Mouse (Mus musculus) CH12.LX (cell line): ENCODE data around the gene 1600002K03Rik. TPM values are rescaled to one million over a fixed set of nuclear protein-coding genes. Genes with fewer than 3 reads are reported as not detected.

Experiments used
- DNase-seq: peaks from one replicate; pipeline ENCODE4 v3.0.0-alpha.2; 2013; ENCODE audit errors: extremely low read depth
- H3K27ac ChIP-seq: 2 replicates; pipeline ENCODE4 v1.5.1; 2012; ENCODE audit warnings: low read depth, mild to moderate bottlenecking, control low read depth, moderate library complexity; ENCODE audit not compliant: insufficient read depth
- H3K27me3 ChIP-seq: replicated peaks from 2 replicates; pipeline ENCODE3; 2012; ENCODE audit warnings: inconsistent platforms
- H3K36me3 ChIP-seq, 2 experiments: replicated peaks in 1 of 2; 2 replicates each; pipeline versions ENCODE3 to v1.6.1; 2012; ENCODE audit warnings: inconsistent platforms in 1 of 2, low read length in 1 of 2, mild to moderate bottlenecking in 1 of 2, mixed read lengths in 1 of 2, moderate library complexity in 1 of 2; ENCODE audit not compliant: control insufficient read depth in 1 of 2, insufficient read depth in 1 of 2
- H3K4me1 ChIP-seq, 2 experiments: 2 replicates each; pipeline ENCODE4 v1.6.1; 2012; ENCODE audit warnings: inconsistent platforms in 1 of 2, moderate library complexity in 1 of 2; ENCODE audit not compliant: insufficient read depth in 2 of 2, control insufficient read depth in 1 of 2
- H3K4me2 ChIP-seq: 2 replicates; pipeline ENCODE4 v1.6.1; 2012; ENCODE audit warnings: low read depth, mild to moderate bottlenecking, control low read depth; ENCODE audit not compliant: poor library complexity, insufficient read depth, severe bottlenecking
- H3K4me3 ChIP-seq, 3 experiments: fragments of 150-350 bp in 1 of 3; sonication (generic) in 1 of 3; replicated peaks in 1 of 3; 2 replicates each; pipeline versions ENCODE3 to v1.5.1; 2011 to 2012; ENCODE audit warnings: low read depth in 2 of 3, low read length in 2 of 3, mild to moderate bottlenecking in 2 of 3, moderate library complexity in 2 of 3, control low read depth in 1 of 3, improper control_type of control experiment in 1 of 3, inconsistent platforms in 1 of 3, mixed read lengths in 1 of 3; ENCODE audit not compliant: poor library complexity in 1 of 3
- H3K79me2 ChIP-seq: replicated peaks from 2 replicates; pipeline ENCODE4 v1.6.1; 2012; ENCODE audit warnings: mild to moderate bottlenecking, moderate library complexity; ENCODE audit not compliant: control insufficient read depth, poor library complexity, insufficient read depth, severe bottlenecking; ENCODE audit errors: extremely low read depth
- H3K9ac ChIP-seq: 2 replicates; pipeline ENCODE4 v1.6.1; 2012; ENCODE audit warnings: low read depth, mild to moderate bottlenecking, control low read depth, moderate library complexity; ENCODE audit not compliant: insufficient read depth
- H3K9me3 ChIP-seq: replicated peaks from 2 replicates; pipeline ENCODE3; 2012; ENCODE audit warnings: low read length, inconsistent platforms, mixed read lengths
- BHLHE40 ChIP-seq: IDR thresholded peaks from 2 replicates; pipeline ENCODE4 v1.6.1; 2011; ENCODE audit warnings: mild to moderate bottlenecking, low read depth, low read length, improper control_type of control experiment
- CHD2 ChIP-seq: IDR thresholded peaks from 2 replicates; pipeline ENCODE4 v1.6.1; 2011; ENCODE audit warnings: low read length, improper control_type of control experiment
- E2F4 ChIP-seq: IDR thresholded peaks from 2 replicates; pipeline ENCODE4 v1.6.1; 2011; ENCODE audit warnings: low read depth, low read length, improper control_type of control experiment; ENCODE audit not compliant: insufficient replicate concordance
- ELF1 ChIP-seq: IDR thresholded peaks from 2 replicates; pipeline ENCODE4 v1.6.1; 2014; ENCODE audit warnings: low read depth, mild to moderate bottlenecking, inconsistent platforms, low read length, improper control_type of control experiment
- EP300 ChIP-seq: IDR thresholded peaks from 2 replicates; pipeline ENCODE4 v1.6.1; 2011; ENCODE audit warnings: low read length, improper control_type of control experiment
- GABPA ChIP-seq: IDR thresholded peaks from 2 replicates; pipeline ENCODE4 v1.6.1; 2012; ENCODE audit warnings: low read depth, low read length, improper control_type of control experiment, inconsistent platforms; ENCODE audit not compliant: insufficient replicate concordance
- HCFC1 ChIP-seq: IDR thresholded peaks from 2 replicates; pipeline ENCODE4 v1.6.1; 2012; ENCODE audit warnings: low read depth, mild to moderate bottlenecking, inconsistent platforms, low read length, improper control_type of control experiment
- JUN ChIP-seq: IDR thresholded peaks from 2 replicates; pipeline ENCODE4 v1.6.1; 2011; ENCODE audit warnings: low read depth, mild to moderate bottlenecking, low read length, improper control_type of control experiment, moderate library complexity; ENCODE audit not compliant: insufficient read depth
- KAT2A ChIP-seq: IDR thresholded peaks from 2 replicates; pipeline ENCODE4 v1.6.1; 2012; ENCODE audit warnings: low read length, improper control_type of control experiment, inconsistent platforms; ENCODE audit not compliant: insufficient replicate concordance
- MAX ChIP-seq: IDR thresholded peaks from 2 replicates; pipeline ENCODE4 v1.6.1; 2011; ENCODE audit warnings: low read length, improper control_type of control experiment
- MAZ ChIP-seq: IDR thresholded peaks from 2 replicates; pipeline ENCODE4 v1.6.1; 2012; ENCODE audit warnings: low read depth, mild to moderate bottlenecking, inconsistent platforms, low read length, improper control_type of control experiment, moderate library complexity
- MXI1 ChIP-seq: IDR thresholded peaks from 2 replicates; pipeline ENCODE4 v1.6.1; 2011; ENCODE audit warnings: mild to moderate bottlenecking, low read depth, low read length, improper control_type of control experiment
- MYC ChIP-seq: IDR thresholded peaks from 2 replicates; pipeline ENCODE4 v1.6.1; 2011; ENCODE audit warnings: low read depth, mild to moderate bottlenecking, improper control_type of control experiment, low read length
- NELFE ChIP-seq: IDR thresholded peaks from 2 replicates; pipeline ENCODE4 v1.6.1; 2011; ENCODE audit warnings: low read depth, low read length, improper control_type of control experiment
- POLR2A ChIP-seq: IDR thresholded peaks from 2 replicates; pipeline ENCODE4 v1.6.1; 2011; ENCODE audit warnings: low read depth, mild to moderate bottlenecking, improper control_type of control experiment, low read length
- POLR2AphosphoS2 ChIP-seq: IDR thresholded peaks from 2 replicates; pipeline ENCODE4 v1.6.1; 2011; ENCODE audit warnings: low read depth, low read length, improper control_type of control experiment
- RCOR1 ChIP-seq: conservative IDR thresholded peaks from 2 replicates; pipeline ENCODE4 v1.6.1; 2012; ENCODE audit warnings: low read depth, mild to moderate bottlenecking, inconsistent platforms, low read length, improper control_type of control experiment
- TCF12 ChIP-seq: IDR thresholded peaks from 2 replicates; pipeline ENCODE4 v1.6.1; 2014; ENCODE audit warnings: low read depth, mild to moderate bottlenecking, inconsistent platforms, low read length, improper control_type of control experiment
- UBTF ChIP-seq: IDR thresholded peaks from 2 replicates; pipeline ENCODE4 v1.6.1; 2012; ENCODE audit warnings: low read depth, mild to moderate bottlenecking, inconsistent platforms, low read length, improper control_type of control experiment, moderate library complexity
- USF1 ChIP-seq: IDR thresholded peaks from 2 replicates; pipeline ENCODE4 v1.6.1; 2014; ENCODE audit warnings: low read depth, mild to moderate bottlenecking, inconsistent platforms, low read length, improper control_type of control experiment
- USF2 ChIP-seq: conservative IDR thresholded peaks from 2 replicates; pipeline ENCODE4 v1.6.1; 2011; ENCODE audit warnings: low read depth, low read length, improper control_type of control experiment
- ZNF384 ChIP-seq: IDR thresholded peaks from 2 replicates; pipeline ENCODE4 v1.6.1; 2012; ENCODE audit warnings: low read depth, low read length, improper control_type of control experiment, inconsistent platforms
- dilution Hi-C: fragments of 300-500 bp; cut with MboI; formaldehyde crosslinking; loops from 2 replicates; pipeline ENCODE4 v1.14.3; 2020; ENCODE audit warnings: low sequenced_read_pairs; ENCODE audit not compliant: extremely low pct_unique_long_range_greater_than_20kb, extremely low pct_ligation_motif_present
- in situ Hi-C: fragments of 300-500 bp; cut with MboI; formaldehyde crosslinking; loops from 3 replicates; pipeline ENCODE4 v1.14.3; 2019; ENCODE audit warnings: low sequenced_read_pairs, low pct_ligation_motif_present, low pct_unique_long_range_greater_than_20kb, mixed read lengths
- polyA plus RNA-seq: library from polyadenylated mRNA; unstranded; fragments of >175 nt; gene quantifications from 2 replicates; pipeline ENCODE4 v1.2.1, GENCODE M21; 2012; ENCODE audit warnings: low read depth; ENCODE audit not compliant: insufficient read length
- total RNA-seq, 2 experiments: library from RNA; depleted of rRNA; stranded (reverse); fragments of 300-350 nt in 1 of 2; fragments of >200 nt in 1 of 2; gene quantifications; 2 replicates each; pipeline ENCODE4 v1.2.3; 2012 to 2014

1600002K03Rik gene
- total and polyA plus RNA-seq, 3 experiments = 19.3 to 40.2 (median 30.5) TPM

GRCm38 (mm10) chr10:80139975-80140665 lies 32.6 kb upstream of the 1600002K03Rik start:
- Histone ChIP-seq H3K9ac (no peak overlapping the region), H3K36me3 (peaks cover 18 to 20% of the 10 kb centered on the region in 2 experiments), H3K9me3 (no peaks in the 10 kb centered on the region), H3K4me3 (no peak overlapping the region), H3K27ac (no peak overlapping the region), H3K27me3 (peaks cover 25% of the 10 kb centered on the region), H3K79me2 (peaks cover 18% of the 10 kb centered on the region), H3K4me1 (peaks cover 17 to 50% of the 10 kb centered on the region in 2 experiments), H3K4me2 (no peak overlapping the region)
- dilution Hi-C loops (no loop called here), in situ Hi-C loops (loop anchor here (5.0 kb wide), 1 partner anchor 153 kb away; the partner anchor contains the start of gene Cnn2)
- no peak for DNase-seq
- TF ChIP-seq JUN (no peak), CHD2 (no peak), NELFE (no peak), POLR2AphosphoS2 (no peak), ELF1 (no peak), HCFC1 (no peak), EP300 (no peak), KAT2A (no peak), E2F4 (no peak), RCOR1 (no peak), GABPA (no peak), BHLHE40 (no peak), UBTF (no peak), MYC (no peak), USF2 (no peak), MAZ (no peak), TCF12 (no peak), POLR2A (no peak), ZNF384 (no peak), MXI1 (no peak)

DNA sequence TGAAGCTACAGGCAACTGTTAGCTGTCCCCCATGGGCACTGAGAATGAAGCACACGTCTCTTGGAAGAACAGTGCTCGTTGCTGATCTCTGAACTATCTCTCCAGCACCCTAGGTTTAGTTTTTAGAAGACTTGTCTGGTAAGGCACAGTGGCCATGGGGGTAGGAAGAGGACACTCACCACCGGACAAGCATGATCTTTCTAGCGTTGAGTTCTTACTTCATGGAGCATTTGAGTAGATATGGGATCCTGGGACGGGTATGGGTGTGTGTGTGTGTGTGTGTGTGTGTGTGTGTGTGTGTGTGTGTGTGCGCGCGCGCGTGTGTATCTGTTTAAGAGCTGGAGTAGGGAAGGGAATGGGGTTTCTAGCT lies 32.1 kb upstream of the 1600002K03Rik start, which contains the start of gene Cbarp:
Cbarp (minus strand) TSS at position 170 of the 370 bp plus-strand sequence.
- Histone ChIP-seq H3K27ac (peak within 1 kb of the TSS; percentile 28), H3K4me3 (peak within 1 kb of the TSS; percentile 80 to 90 (median 84)), H3K36me3 (peaks cover 22 to 23% of the 10 kb centered on the region in 2 experiments), H3K9ac (peak within 1 kb of the TSS; percentile 57), H3K27me3 (peaks cover 25% of the 10 kb centered on the region), H3K4me1 (peaks cover 20 to 55% of the 10 kb centered on the region in 2 experiments), H3K9me3 (no peaks in the 10 kb centered on the region), H3K79me2 (peaks cover 18% of the 10 kb centered on the region), H3K4me2 (peak within 1 kb of the TSS; percentile 72)
- DNase-seq = no peak
- in situ Hi-C loops = loop anchor here (5.0 kb wide), 1 partner anchor 153 kb away; the partner anchor contains the start of gene Cnn2
- TF ChIP-seq ELF1 = no peak
- TF ChIP-seq POLR2A = no peak
- no peak for TF ChIP-seq MAX
- TF ChIP-seq ZNF384 = no peak
- TF ChIP-seq USF1 = no peak
- dilution Hi-C loops = no loop called here
